Mouse (Mus musculus): ENCODE measurements at regions not wholly inside any gene's neighbourhood (a gene's known extent, or its start where the extent isn't known, plus 50 kb on each side); places are given as distances from the start of the nearest gene placed in this dataset.

DNA sequence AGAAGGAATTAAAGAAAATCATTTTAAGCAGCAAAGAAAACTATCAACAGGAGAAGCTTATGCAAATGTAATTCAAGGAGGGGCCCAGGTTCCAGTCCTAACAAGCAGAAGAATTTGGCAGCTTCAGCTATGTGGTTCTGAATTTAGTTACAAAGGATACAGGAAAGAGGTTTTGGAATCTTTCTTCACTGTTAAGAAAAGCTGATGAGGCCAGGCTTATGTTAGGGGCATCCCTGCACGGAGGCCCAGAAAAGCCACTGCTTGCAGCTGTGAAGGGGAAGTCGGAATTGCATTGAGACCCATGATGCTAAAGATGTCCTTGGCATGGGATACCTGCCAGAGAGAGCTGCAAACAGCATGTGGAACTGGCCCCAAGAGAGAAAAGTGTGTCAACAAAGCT is 114.9 kb upstream of the Cops8 start:
- TF ChIP-seq CTCF (IDR thresholded peaks at IDR 0.05; ENCODE audit: insufficient read depth, low read length) (no peak), POLR2A (IDR thresholded peaks at IDR 0.05; ENCODE audit: borderline replicate concordance, extremely low read depth, low read depth, low read length) (no peak)

All from lung, adult 2 months (tissue).